Mouse (Mus musculus) spleen, adult 2 months (tissue): ENCODE data around the gene Sfi1. TPM values are rescaled to one million over a fixed set of nuclear protein-coding genes. Genes with fewer than 3 reads are reported as not detected.
A peak's percentile ranks its signal among the peaks of the same experiment; 100 is the strongest.
"Not testable (repeated sequence)": the region's sequence is repeated elsewhere in the genome, so short reads cannot be mapped to it uniquely, and the experiment has no call there.

ENCODE experiments used
- DNase-seq, 2 experiments: peaks; one replicate each; pipeline versions ENCODE4 v3.0.0 to v3.0.0-alpha.2; 2012 to 2021; ENCODE audit warnings: low spot score in 2 of 2, low read depth in 1 of 2
- H3K27ac ChIP-seq: fragments of 200-500 bp; 2 replicates; pipeline ENCODE4 v1.5.1; 2012; ENCODE audit warnings: low read length, inconsistent platforms; ENCODE audit not compliant: insufficient read depth
- H3K27me3 ChIP-seq: fragments of 200-500 bp; 2 replicates; pipeline ENCODE4 v1.6.1; 2012; ENCODE audit warnings: mild to moderate bottlenecking, moderate library complexity, low read length, inconsistent platforms; ENCODE audit not compliant: control insufficient read depth, insufficient read depth
- H3K36me3 ChIP-seq: fragments of 200-500 bp; 2 replicates; pipeline ENCODE4 v1.6.1; 2012; ENCODE audit warnings: mild to moderate bottlenecking, low read length, inconsistent platforms; ENCODE audit not compliant: control insufficient read depth, insufficient read depth
- H3K4me1 ChIP-seq: fragments of 200-500 bp; 2 replicates; pipeline ENCODE4 v1.6.1; 2011; ENCODE audit warnings: inconsistent platforms; ENCODE audit not compliant: control insufficient read depth, insufficient read depth, insufficient read length
- H3K4me3 ChIP-seq: fragments of 200-500 bp; 2 replicates; pipeline ENCODE4 v1.5.1; 2011; ENCODE audit warnings: mild to moderate bottlenecking, inconsistent platforms; ENCODE audit not compliant: insufficient read depth, insufficient read length; ENCODE audit errors: extremely low read depth
- CTCF ChIP-seq: fragments of 200-500 bp; IDR thresholded peaks from 2 replicates; pipeline ENCODE4 v1.5.1; 2011; ENCODE audit warnings: mild to moderate bottlenecking, inconsistent platforms; ENCODE audit not compliant: insufficient read depth, insufficient read length, insufficient replicate concordance; ENCODE audit errors: extremely low read depth
- POLR2A ChIP-seq: fragments of 200-500 bp; IDR thresholded peaks from 2 replicates; pipeline ENCODE4 v1.6.1; 2011; ENCODE audit warnings: low read depth, low read length, inconsistent platforms
- WGBS: fragments of 180-500 bp; shearing (Covaris S2); methylation state at CpG from one replicate; pipeline ENCODE4 v1.1.7; 2018; 5-methylcytosine and 5-hydroxymethylcytosine counted together
- polyA plus RNA-seq: library from polyadenylated mRNA; depleted of rRNA; stranded (reverse); fragments of >200 nt; gene quantifications from 2 replicates; pipeline ENCODE4 v1.2.3, GENCODE M21; 2012

Sfi1 gene
- polyA plus RNA-seq, 1 experiment: 44.0 TPM

- Histone ChIP-seq H3K4me1 (no peaks in the 10 kb centered on the region), H3K4me3 (no peak overlapping the region), H3K27ac (no peak overlapping the region), H3K27me3 (no peaks in the 10 kb centered on the region), H3K36me3 (peaks cover 14% of the 10 kb centered on the region)
- no peak for DNase-seq
- TF ChIP-seq CTCF (no peak), POLR2A (no peak)
- WGBS: 87% methylated on average over 3 of the region's 3 CpGs
Measured at GRCm38 (mm10) chr11:3206783-3207182, 13.5 kb upstream of the Sfi1 start.

- Histone ChIP-seq H3K36me3 (peaks cover 9% of the 10 kb centered on the region), H3K27me3 (no peaks in the 10 kb centered on the region), H3K4me1 (no peaks in the 10 kb centered on the region), H3K4me3 (no peak overlapping the region), H3K27ac (no peak overlapping the region)
- 90% methylated on average over 3 of the region's 3 CpGs for WGBS
- no peak for TF ChIP-seq CTCF
- TF ChIP-seq POLR2A: no peak
- DNase-seq: no peak
Measured at GRCm38 (mm10) chr11:3205207-3205606, 11.9 kb upstream of the Sfi1 start.

- Histone ChIP-seq H3K36me3 (peaks cover 7% of the 10 kb centered on the region), H3K27me3 (no peaks in the 10 kb centered on the region), H3K4me1 (no peaks in the 10 kb centered on the region), H3K27ac (no peak overlapping the region), H3K4me3 (no peak overlapping the region)
- no peak for TF ChIP-seq POLR2A
- no peak for TF ChIP-seq CTCF
- DNase-seq: no peak
- WGBS: 65% methylated on average over 2 of the region's 2 CpGs
Measured at GRCm38 (mm10) chr11:3203771-3204170, 10.5 kb upstream of the Sfi1 start.

- peaks cover 7% of the 10 kb centered on the region for H3K36me3 ChIP-seq
- TF ChIP-seq POLR2A (no peak), CTCF (no peak)
- H3K4me3 ChIP-seq: peak overlapping the region; percentile 62
- WGBS: under 1% methylated on average over 42 of the region's 57 CpGs
- peak overlapping the region; percentile 84 for H3K27ac ChIP-seq
- peak; percentile 48 to 66 for DNase-seq
- H3K27me3 ChIP-seq: no peaks in the 10 kb centered on the region
- H3K4me1 ChIP-seq: no peaks in the 10 kb centered on the region
Measured at GRCm38 (mm10) chr11:3202781-3203441, 9.6 kb upstream of the Sfi1 start.

- TF ChIP-seq POLR2A (no peak), CTCF (no peak)
- Histone ChIP-seq H3K4me1 (no peaks in the 10 kb centered on the region), H3K27me3 (no peaks in the 10 kb centered on the region), H3K36me3 (peaks cover 5% of the 10 kb centered on the region), H3K27ac (peak within 1 kb of the TSS; percentile 95), H3K4me3 (peak within 1 kb of the TSS; percentile 66)
- peak; percentile 73 to 75 for DNase-seq
- under 1% methylated on average over 44 of the region's 57 CpGs for WGBS
Measured at GRCm38 (mm10) chr11:3202231-3202701, 9.0 kb upstream of the Sfi1 start, which contains the start of gene Eif4enif1. Gene Eif4enif1 (plus strand): TSS chr11:3202392.

GRCm38 (mm10) chr11:3201326-3202230, 8.3 kb upstream of the Sfi1 start:
- Histone ChIP-seq H3K36me3 (peaks cover 1% of the 10 kb centered on the region; the same call in 1 of the 2 replicates), H3K4me3 (peak overlapping the region; percentile 66), H3K4me1 (no peaks in the 10 kb centered on the region), H3K27ac (peak overlapping the region; percentile 95), H3K27me3 (no peaks in the 10 kb centered on the region)
- no peak for TF ChIP-seq POLR2A
- no peak for TF ChIP-seq CTCF
- WGBS: 5% methylated on average over 16 of the region's 16 CpGs
- peak in 1 of 2 experiments; percentile 36 for DNase-seq

- not testable (repeated sequence) for DNase-seq, H3K36me3 ChIP-seq, H3K27me3 ChIP-seq, H3K4me1 ChIP-seq, H3K4me3 ChIP-seq, H3K27ac ChIP-seq
- WGBS: 88% methylated on average over 7 of the region's 7 CpGs
Measured at GRCm38 (mm10) chr11:3200636-3201035, 7.4 kb upstream of the Sfi1 start.

- peak in 1 of 2 experiments; percentile 18 for DNase-seq
- WGBS: 75% methylated on average over 1 of the region's 1 CpGs
- H3K36me3 ChIP-seq, H3K27me3 ChIP-seq, H3K27ac ChIP-seq, H3K4me3 ChIP-seq, H3K4me1 ChIP-seq: not testable (repeated sequence)
Measured at GRCm38 (mm10) chr11:3182707-3183106, 10.6 kb downstream of the Sfi1 start.

GRCm38 (mm10) chr11:3181971-3182370, 11.3 kb downstream of the Sfi1 start:
- not testable (repeated sequence) for DNase-seq, H3K4me1 ChIP-seq, H3K27me3 ChIP-seq, H3K4me3 ChIP-seq, H3K27ac ChIP-seq, H3K36me3 ChIP-seq
- 78% methylated on average over 1 of the region's 1 CpGs for WGBS
